Mouse (Mus musculus) ES-E14 (cell line): ENCODE measurements at regions not wholly inside any gene's neighbourhood (a gene's known extent, or its start where the extent isn't known, plus 50 kb on each side); places are given as distances from the start of the nearest gene placed in this dataset.
A peak's percentile ranks its signal among the peaks of the same experiment; 100 is the strongest.

Experiments used
- DNase-seq: peaks from one replicate; pipeline ENCODE4 v3.0.0-alpha.2; 2013; ENCODE audit warnings: low read depth, low spot score
- H3K27ac ChIP-seq: 2 replicates; pipeline ENCODE4 v1.5.1; 2012; ENCODE audit warnings: low read depth, mild to moderate bottlenecking, low read length, moderate library complexity, mixed read lengths; ENCODE audit not compliant: poor library complexity, insufficient read depth, severe bottlenecking
- H3K36me3 ChIP-seq: 2 replicates; pipeline ENCODE4 v1.6.1; 2012; ENCODE audit warnings: mild to moderate bottlenecking, low read length, moderate library complexity, mixed read lengths; ENCODE audit not compliant: control insufficient read depth, poor library complexity, insufficient read depth, severe bottlenecking
- H3K4me1 ChIP-seq, 2 experiments: fragments of 150-350 bp in 1 of 2; sonication (generic) in 1 of 2; 2 replicates each; pipeline ENCODE4 v1.6.1; 2012; ENCODE audit warnings: low read length in 2 of 2, mild to moderate bottlenecking in 1 of 2, mixed read lengths in 1 of 2; ENCODE audit not compliant: control insufficient read depth in 2 of 2, insufficient read depth in 2 of 2, poor library complexity in 1 of 2
- H3K4me3 ChIP-seq, 2 experiments: fragments of 150-350 bp in 1 of 2; sonication (generic) in 1 of 2; 2 replicates each; pipeline ENCODE4 v1.5.1; 2012; ENCODE audit warnings: low read length in 2 of 2, low read depth in 1 of 2, mild to moderate bottlenecking in 1 of 2, mixed read lengths in 1 of 2; ENCODE audit not compliant: insufficient read depth in 1 of 2, poor library complexity in 1 of 2, severe bottlenecking in 1 of 2
- H3K9ac ChIP-seq: 2 replicates; pipeline ENCODE4 v1.6.1; 2012; ENCODE audit warnings: low read depth, mild to moderate bottlenecking, low read length, mixed read lengths; ENCODE audit not compliant: poor library complexity, insufficient read depth, severe bottlenecking
- H3K9me3 ChIP-seq: fragments of 150-350 bp; sonication (generic); 2 replicates; pipeline ENCODE4 v1.6.1; 2012; ENCODE audit warnings: low read depth, mild to moderate bottlenecking, low read length; ENCODE audit not compliant: control insufficient read depth, insufficient read depth
- CHD2 ChIP-seq: IDR thresholded peaks from 2 replicates; pipeline ENCODE4 v1.6.1; 2014; ENCODE audit warnings: mild to moderate bottlenecking, low read depth, low read length, inconsistent platforms
- HCFC1 ChIP-seq: IDR thresholded peaks from 2 replicates; pipeline ENCODE4 v1.6.1; 2012; ENCODE audit warnings: low read length, inconsistent platforms, borderline replicate concordance; ENCODE audit not compliant: insufficient read depth
- MAFK ChIP-seq: IDR thresholded peaks from 2 replicates; pipeline ENCODE4 v1.6.1; 2014; ENCODE audit warnings: mild to moderate bottlenecking, low read depth, low read length, inconsistent platforms; ENCODE audit not compliant: insufficient read depth
- ZC3H11A ChIP-seq: IDR thresholded peaks from 2 replicates; pipeline ENCODE4 v1.6.1; 2012; ENCODE audit warnings: low read depth, mild to moderate bottlenecking, inconsistent platforms, low read length, borderline replicate concordance
- ZNF384 ChIP-seq: IDR thresholded peaks from 2 replicates; pipeline ENCODE4 v1.6.1; 2012; ENCODE audit warnings: low read depth, low read length, inconsistent platforms
- in situ Hi-C, 2 experiments: fragments of 600-800 bp; cut with MboI; formaldehyde crosslinking; loops; one replicate each; pipeline ENCODE4 v1.15.1; 2025; ENCODE audit warnings: low sequenced_read_pairs in 2 of 2, inconsistent platforms in 1 of 2; ENCODE audit not compliant: unreplicated experiment in 2 of 2

GRCm38 (mm10) chr1:40967768-40968504, 162.5 kb downstream of the Tmem182 start:
- Histone ChIP-seq H3K27ac (no peak overlapping the region), H3K4me1 (no peaks in the 10 kb centered on the region), H3K36me3 (no peaks in the 10 kb centered on the region), H3K9me3 (no peaks in the 10 kb centered on the region), H3K9ac (no peak overlapping the region), H3K4me3 (no peak overlapping the region)
- DNase-seq: no peak
- in situ Hi-C loops: no loop called here
- TF ChIP-seq MAFK (no peak), ZNF384 (no peak), CHD2 (no peak), ZC3H11A (no peak), HCFC1 (no peak)

GRCm38 (mm10) chr1:40983762-40984161, 178.4 kb downstream of the Tmem182 start:
- no peaks in the 10 kb centered on the region for H3K36me3 ChIP-seq
- in situ Hi-C loops: no loop called here
- no peak overlapping the region for H3K9ac ChIP-seq
- no peaks in the 10 kb centered on the region for H3K9me3 ChIP-seq
- no peak overlapping the region for H3K4me3 ChIP-seq
- TF ChIP-seq CHD2: no peak
- no peak for DNase-seq
- H3K27ac ChIP-seq: no peak overlapping the region
- H3K4me1 ChIP-seq: no peaks in the 10 kb centered on the region

- Histone ChIP-seq H3K4me3 (no peak overlapping the region), H3K27ac (no peak overlapping the region), H3K9me3 (no peaks in the 10 kb centered on the region), H3K9ac (no peak overlapping the region), H3K4me1 (no peaks in the 10 kb centered on the region), H3K36me3 (no peaks in the 10 kb centered on the region)
- TF ChIP-seq ZC3H11A (no peak), ZNF384 (no peak), HCFC1 (no peak), CHD2 (no peak), MAFK (no peak)
- DNase-seq: no peak
- in situ Hi-C loops: no loop called here
Observed at GRCm38 (mm10) chr1:40993327-40993726, 187.9 kb downstream of the Tmem182 start.

- in situ Hi-C loops: no loop called here
- Histone ChIP-seq H3K4me1 (no peaks in the 10 kb centered on the region), H3K27ac (no peak overlapping the region), H3K36me3 (no peaks in the 10 kb centered on the region), H3K9ac (no peak overlapping the region), H3K9me3 (no peaks in the 10 kb centered on the region), H3K4me3 (no peak overlapping the region)
- DNase-seq: peak; percentile 6
- TF ChIP-seq HCFC1 (no peak), ZC3H11A (no peak), MAFK (no peak), CHD2 (no peak), ZNF384 (no peak)
Observed at GRCm38 (mm10) chr1:41001154-41001949, 196.0 kb downstream of the Tmem182 start.
